Mouse (Mus musculus): ENCODE data around the gene Ecel1. TPM values are rescaled to one million over a fixed set of nuclear protein-coding genes. Genes with fewer than 3 reads are reported as not detected.

Gene Ecel1
- polyA plus RNA-seq (2011; ENCODE audit: insufficient read length, low read depth, missing spikeins) = not detected in 2 replicates

DNA sequence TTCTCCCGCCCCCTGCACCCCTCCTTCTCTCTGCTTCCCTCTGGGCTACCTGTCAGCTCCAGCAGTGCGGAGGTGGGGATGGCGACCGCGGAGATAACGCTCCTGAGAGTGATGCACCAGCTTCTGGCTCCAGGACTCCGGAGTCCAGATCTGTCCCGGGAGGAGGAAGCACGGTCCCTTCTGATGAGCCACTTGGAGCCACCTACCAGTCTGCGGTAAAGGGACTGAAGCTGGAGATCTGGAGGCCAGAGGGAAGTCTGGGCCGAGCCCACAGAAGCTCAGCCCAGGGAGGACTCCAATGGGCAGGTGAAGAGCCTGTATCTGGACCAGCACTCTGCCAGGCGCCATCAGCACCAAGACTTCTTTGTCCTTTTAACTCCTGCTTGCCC lies at the start of gene Ecel1:
Gene Ecel1 (minus strand): TSS at position 323 of the 389 bp plus-strand sequence.
- no peak within 1 kb of the TSS; the same call in 1 of the 2 replicates for H3K4me3 ChIP-seq (ENCODE audit: insufficient read depth, low read length)
- no peak for TF ChIP-seq CTCF (IDR thresholded peaks at IDR 0.05; ENCODE audit: borderline replicate concordance, insufficient read depth, low read length)
- H3K27ac ChIP-seq (ENCODE audit: insufficient read depth, low read length) = no peak within 1 kb of the TSS
- no peaks in the 10 kb centered on the region for H3K4me1 ChIP-seq (ENCODE audit: control insufficient read depth, insufficient read depth, low read length)

DNA sequence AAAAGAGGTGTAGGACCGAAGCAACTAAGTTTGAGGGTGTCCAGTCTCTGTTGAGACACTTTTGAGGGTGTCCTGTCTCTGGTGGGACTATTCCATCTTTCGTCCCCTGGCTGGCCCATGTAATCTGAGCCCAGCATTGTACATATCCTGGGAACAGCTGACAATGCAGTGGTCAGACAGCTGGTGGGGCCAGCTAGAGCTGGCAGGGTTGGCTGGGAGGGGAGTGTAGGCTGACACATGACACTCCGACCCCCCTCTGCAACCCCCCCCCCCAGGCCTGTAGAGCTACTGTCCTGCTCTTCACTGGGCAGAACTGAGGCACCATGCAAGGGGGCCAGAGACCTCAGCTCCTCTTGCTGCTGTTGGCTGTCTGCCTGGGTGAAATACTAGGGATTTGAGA lies 49.2 kb upstream of the Ecel1 start:
- H3K4me1 ChIP-seq (ENCODE audit: control insufficient read depth, insufficient read depth, low read length) = no peaks in the 10 kb centered on the region
- no peak overlapping the region for H3K27ac ChIP-seq (ENCODE audit: insufficient read depth, low read length)
- no peak for TF ChIP-seq CTCF (IDR thresholded peaks at IDR 0.05; ENCODE audit: borderline replicate concordance, insufficient read depth, low read length)
- no peak for TF ChIP-seq POLR2A (IDR thresholded peaks at IDR 0.05; ENCODE audit: low read depth, low read length)
- H3K4me3 ChIP-seq (ENCODE audit: insufficient read depth, low read length) = no peak overlapping the region

DNA sequence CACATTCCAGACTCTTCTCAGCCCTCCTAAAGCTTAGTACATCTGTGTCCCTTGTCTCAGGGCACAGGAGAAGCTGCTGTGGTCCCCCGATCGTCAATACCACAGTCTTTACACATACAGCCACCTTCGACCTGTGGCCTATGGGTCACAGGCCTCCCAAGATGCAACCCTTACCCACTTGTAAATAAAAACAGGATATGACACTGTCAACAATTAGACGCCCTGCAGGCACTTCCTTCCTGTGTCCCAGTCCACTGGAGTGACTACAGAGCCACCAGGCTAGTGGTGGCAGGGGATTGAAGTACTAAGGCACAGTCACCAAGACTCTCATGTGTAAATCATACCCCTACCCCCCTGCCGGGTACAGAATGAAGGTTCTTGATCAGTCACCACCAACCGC lies 48.7 kb upstream of the Ecel1 start:
- Histone ChIP-seq H3K4me3 (ENCODE audit: insufficient read depth, low read length) (no peak overlapping the region), H3K4me1 (ENCODE audit: control insufficient read depth, insufficient read depth, low read length) (no peaks in the 10 kb centered on the region), H3K27ac (ENCODE audit: insufficient read depth, low read length) (no peak overlapping the region)
- no peak for TF ChIP-seq POLR2A (IDR thresholded peaks at IDR 0.05; ENCODE audit: low read depth, low read length)

DNA sequence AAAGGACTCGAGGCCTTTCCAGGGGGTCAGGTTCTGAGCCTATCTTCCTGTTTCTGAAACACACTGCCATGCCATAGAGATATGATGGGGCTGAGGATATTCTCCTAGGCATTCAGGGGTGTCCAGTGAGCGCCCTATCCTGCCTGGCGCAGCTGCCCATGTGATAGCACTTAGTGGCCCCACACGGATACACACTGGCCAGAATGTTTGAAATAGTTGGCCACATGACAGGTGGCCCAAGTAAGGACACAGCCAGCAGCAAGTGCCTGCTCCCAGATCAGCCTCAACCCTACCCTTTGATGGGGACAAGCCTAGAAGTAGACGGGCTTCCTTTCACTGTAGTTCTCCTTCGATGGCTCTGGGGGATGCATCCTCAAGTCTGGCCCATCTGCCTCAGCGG lies 48.1 kb upstream of the Ecel1 start, which contains the start of gene Chrng:
Gene Chrng (plus strand): TSS at position 193 of the 400 bp plus-strand sequence.
- no peak for TF ChIP-seq CTCF (IDR thresholded peaks at IDR 0.05; ENCODE audit: borderline replicate concordance, insufficient read depth, low read length)
- TF ChIP-seq POLR2A (IDR thresholded peaks at IDR 0.05; ENCODE audit: low read depth, low read length) = no peak
- Histone ChIP-seq H3K4me1 (ENCODE audit: control insufficient read depth, insufficient read depth, low read length) (no peaks in the 10 kb centered on the region), H3K4me3 (ENCODE audit: insufficient read depth, low read length) (no peak within 1 kb of the TSS), H3K27ac (ENCODE audit: insufficient read depth, low read length) (no peak within 1 kb of the TSS)

DNA sequence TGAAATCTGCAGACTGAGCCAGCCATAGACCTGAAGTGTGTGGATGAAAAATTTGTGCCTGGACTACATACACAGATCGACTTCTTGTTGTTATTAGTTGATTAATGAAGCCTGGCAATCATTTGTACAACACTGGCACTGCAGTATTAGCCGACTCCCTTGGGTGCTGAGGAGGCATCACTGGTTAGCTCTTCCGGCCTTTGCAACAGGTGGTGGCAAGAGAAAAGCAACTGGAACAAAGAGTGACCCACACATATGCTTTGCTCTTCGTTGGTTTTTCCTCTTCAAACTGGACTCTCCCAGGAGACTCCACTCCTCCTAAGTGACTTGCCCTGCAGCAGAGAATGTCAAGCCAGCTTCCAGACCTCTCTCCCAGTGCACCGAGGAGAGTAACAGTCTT lies 47.5 kb upstream of the Ecel1 start:
- H3K27ac ChIP-seq (ENCODE audit: insufficient read depth, low read length) = no peak overlapping the region
- H3K4me3 ChIP-seq (ENCODE audit: insufficient read depth, low read length) = no peak overlapping the region
- TF ChIP-seq POLR2A (IDR thresholded peaks at IDR 0.05; ENCODE audit: low read depth, low read length) (no peak), CTCF (IDR thresholded peaks at IDR 0.05; ENCODE audit: borderline replicate concordance, insufficient read depth, low read length) (no peak)
- no peaks in the 10 kb centered on the region for H3K4me1 ChIP-seq (ENCODE audit: control insufficient read depth, insufficient read depth, low read length)

DNA sequence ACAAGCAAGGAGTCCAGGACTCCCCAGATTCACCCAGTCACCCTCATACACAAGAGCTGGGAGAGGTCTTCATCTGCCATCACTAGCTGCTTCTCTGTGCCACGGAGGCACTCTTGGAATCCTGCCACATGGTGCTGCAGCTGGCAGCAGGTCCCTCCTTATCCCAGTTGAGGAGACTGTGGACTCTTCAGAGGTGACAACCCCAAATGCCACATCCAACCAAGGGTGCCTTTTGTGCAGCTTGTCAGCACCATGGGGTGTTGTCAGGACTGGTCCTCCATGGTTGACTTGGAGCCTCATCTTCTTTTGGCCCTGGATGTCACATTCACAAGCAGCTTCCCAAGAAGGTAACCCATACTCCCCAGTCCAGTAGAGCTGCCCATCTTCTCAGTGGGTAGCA lies 45.5 kb upstream of the Ecel1 start:
- H3K27ac ChIP-seq (ENCODE audit: insufficient read depth, low read length) = no peak overlapping the region
- no peak overlapping the region for H3K4me3 ChIP-seq (ENCODE audit: insufficient read depth, low read length)
- no peak for TF ChIP-seq POLR2A (IDR thresholded peaks at IDR 0.05; ENCODE audit: low read depth, low read length)
- TF ChIP-seq CTCF (IDR thresholded peaks at IDR 0.05; ENCODE audit: borderline replicate concordance, insufficient read depth, low read length) = no peak
- H3K4me1 ChIP-seq (ENCODE audit: control insufficient read depth, insufficient read depth, low read length) = no peaks in the 10 kb centered on the region

DNA sequence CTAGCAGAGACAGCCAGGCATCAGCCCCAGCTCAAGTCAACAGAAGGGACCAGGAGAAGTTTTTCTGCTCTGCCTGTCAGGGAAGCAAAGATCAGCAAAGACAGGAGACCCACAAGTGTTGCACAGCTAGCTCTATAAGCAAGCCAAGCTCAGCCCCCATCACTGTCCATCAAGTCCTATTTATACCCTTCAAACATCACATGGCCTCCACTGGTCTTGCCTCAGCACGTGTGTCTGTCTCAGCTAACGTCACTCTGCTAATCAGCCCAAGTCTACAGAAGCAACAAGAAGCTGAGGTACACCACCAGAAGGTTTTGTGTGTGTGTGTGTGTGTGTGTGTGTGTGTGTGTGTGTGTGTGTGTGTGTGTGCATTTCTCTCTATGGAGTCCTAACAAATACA lies 44.5 kb upstream of the Ecel1 start:
- H3K4me3 ChIP-seq (ENCODE audit: insufficient read depth, low read length) = no peak overlapping the region
- H3K4me1 ChIP-seq (ENCODE audit: control insufficient read depth, insufficient read depth, low read length) = no peaks in the 10 kb centered on the region
- no peak for TF ChIP-seq CTCF (IDR thresholded peaks at IDR 0.05; ENCODE audit: borderline replicate concordance, insufficient read depth, low read length)
- TF ChIP-seq POLR2A (IDR thresholded peaks at IDR 0.05; ENCODE audit: low read depth, low read length) = no peak
- no peak overlapping the region for H3K27ac ChIP-seq (ENCODE audit: insufficient read depth, low read length)

DNA sequence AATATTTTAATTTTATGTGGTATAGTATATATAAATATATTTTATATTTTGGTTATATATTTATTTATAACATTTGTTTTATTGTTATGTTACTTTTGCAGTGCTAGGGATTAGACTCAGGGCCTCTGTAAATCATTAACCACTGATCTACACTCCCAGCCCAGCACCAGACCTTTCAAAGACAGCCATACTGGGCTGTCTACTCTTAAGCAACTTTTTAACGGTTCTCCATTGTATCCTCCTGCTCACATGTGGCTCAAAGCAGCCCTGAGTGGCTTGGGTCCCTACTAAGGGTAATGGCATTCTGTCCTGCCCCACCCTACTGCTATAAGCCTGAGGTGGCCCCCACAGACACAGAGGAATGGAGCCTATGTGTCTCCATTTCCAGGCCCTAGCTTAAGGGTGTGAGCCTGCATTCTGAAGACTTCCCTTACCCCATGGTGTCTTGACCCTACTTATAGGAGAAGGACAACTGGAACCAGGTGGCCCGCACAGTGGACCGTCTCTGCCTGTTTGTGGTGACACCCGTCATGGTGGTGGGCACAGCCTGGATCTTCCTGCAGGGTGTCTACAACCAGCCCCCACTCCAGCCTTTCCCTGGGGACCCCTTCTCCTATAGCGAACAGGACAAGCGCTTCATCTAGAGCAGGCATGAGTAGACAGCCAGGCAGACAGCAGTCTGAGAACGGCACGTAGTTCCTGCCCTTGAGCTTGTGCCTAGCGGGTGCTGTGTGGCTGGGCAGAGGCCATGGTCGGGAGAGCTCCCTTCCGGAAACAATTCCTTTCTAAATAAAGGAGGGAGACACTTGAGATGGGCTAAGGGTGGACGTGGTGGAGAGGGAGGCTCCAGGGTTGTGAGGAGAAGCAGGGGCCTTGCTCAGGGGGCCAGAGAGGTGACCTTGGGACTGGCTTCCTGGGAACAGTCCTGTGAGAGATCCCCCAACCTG lies 42.1 kb upstream of the Ecel1 start:
- H3K4me1 ChIP-seq (ENCODE audit: control insufficient read depth, insufficient read depth, low read length) = no peaks in the 10 kb centered on the region
- no peak for TF ChIP-seq CTCF (IDR thresholded peaks at IDR 0.05; ENCODE audit: borderline replicate concordance, insufficient read depth, low read length)
- TF ChIP-seq POLR2A (IDR thresholded peaks at IDR 0.05; ENCODE audit: low read depth, low read length) = no peak
- H3K27ac ChIP-seq (ENCODE audit: insufficient read depth, low read length) = no peak overlapping the region
- H3K4me3 ChIP-seq (ENCODE audit: insufficient read depth, low read length) = no peak overlapping the region

DNA sequence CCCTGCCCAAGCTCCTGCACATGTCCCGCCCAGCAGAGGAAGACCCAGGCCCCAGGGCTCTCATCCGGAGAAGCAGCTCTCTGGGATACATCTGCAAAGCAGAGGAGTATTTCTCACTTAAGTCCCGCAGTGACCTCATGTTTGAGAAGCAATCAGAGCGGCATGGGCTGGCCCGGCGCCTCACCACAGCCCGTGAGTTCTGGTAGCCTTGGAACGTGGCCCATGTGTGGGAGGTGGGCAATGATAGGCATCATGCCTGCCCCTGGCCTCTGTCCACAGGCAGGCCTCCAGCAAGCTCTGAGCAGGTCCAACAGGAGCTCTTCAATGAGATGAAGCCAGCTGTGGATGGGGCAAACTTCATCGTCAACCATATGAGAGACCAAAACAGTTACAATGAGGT lies 41.0 kb upstream of the Ecel1 start:
- no peak overlapping the region for H3K4me3 ChIP-seq (ENCODE audit: insufficient read depth, low read length)
- no peak for TF ChIP-seq POLR2A (IDR thresholded peaks at IDR 0.05; ENCODE audit: low read depth, low read length)
- no peak for TF ChIP-seq CTCF (IDR thresholded peaks at IDR 0.05; ENCODE audit: borderline replicate concordance, insufficient read depth, low read length)
- no peaks in the 10 kb centered on the region for H3K4me1 ChIP-seq (ENCODE audit: control insufficient read depth, insufficient read depth, low read length)
- H3K27ac ChIP-seq (ENCODE audit: insufficient read depth, low read length) = no peak overlapping the region

DNA sequence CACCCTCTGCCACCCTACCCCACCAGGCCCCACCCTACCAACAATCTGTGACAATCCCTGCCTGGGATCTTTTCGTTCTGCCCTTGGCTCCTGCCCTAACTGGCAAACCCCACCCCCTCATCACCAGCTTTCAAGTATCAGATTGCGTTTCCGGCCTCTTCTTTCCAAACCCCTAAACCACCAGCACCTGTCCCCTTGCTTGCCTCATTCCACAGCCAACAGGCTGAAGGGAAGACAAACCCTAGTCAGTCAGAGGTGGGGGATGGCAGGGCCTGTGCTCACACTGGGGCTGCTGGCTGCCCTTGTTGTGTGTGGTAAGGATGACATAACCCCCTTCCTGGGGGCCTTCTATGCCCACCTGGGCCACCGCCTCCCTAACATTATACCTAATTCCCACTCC lies 34.1 kb upstream of the Ecel1 start, which contains the start of gene Chrnd:
Gene Chrnd (plus strand): TSS at position 179 of the 400 bp plus-strand sequence.
- Histone ChIP-seq H3K4me1 (ENCODE audit: control insufficient read depth, insufficient read depth, low read length) (no peaks in the 10 kb centered on the region), H3K4me3 (ENCODE audit: insufficient read depth, low read length) (no peak within 1 kb of the TSS), H3K27ac (ENCODE audit: insufficient read depth, low read length) (no peak within 1 kb of the TSS)
- TF ChIP-seq CTCF (IDR thresholded peaks at IDR 0.05; ENCODE audit: borderline replicate concordance, insufficient read depth, low read length) (no peak), POLR2A (IDR thresholded peaks at IDR 0.05; ENCODE audit: low read depth, low read length) (no peak)
